Mouse (Mus musculus) bone marrow, adult 2 months (tissue): ENCODE data around the gene Cubn.

Source experiments
- CTCF ChIP-seq: fragments of 200-500 bp; IDR thresholded peaks from 2 replicates; pipeline ENCODE4 v1.5.1; 2011; ENCODE audit warnings: low read length, control low read depth; ENCODE audit not compliant: control insufficient read depth, insufficient read depth
- POLR2A ChIP-seq: fragments of 200-500 bp; IDR thresholded peaks from 2 replicates; pipeline ENCODE4 v1.6.1; 2011; ENCODE audit warnings: low read depth, mild to moderate bottlenecking, control low read depth, low read length, borderline replicate concordance; ENCODE audit not compliant: control insufficient read depth

DNA sequence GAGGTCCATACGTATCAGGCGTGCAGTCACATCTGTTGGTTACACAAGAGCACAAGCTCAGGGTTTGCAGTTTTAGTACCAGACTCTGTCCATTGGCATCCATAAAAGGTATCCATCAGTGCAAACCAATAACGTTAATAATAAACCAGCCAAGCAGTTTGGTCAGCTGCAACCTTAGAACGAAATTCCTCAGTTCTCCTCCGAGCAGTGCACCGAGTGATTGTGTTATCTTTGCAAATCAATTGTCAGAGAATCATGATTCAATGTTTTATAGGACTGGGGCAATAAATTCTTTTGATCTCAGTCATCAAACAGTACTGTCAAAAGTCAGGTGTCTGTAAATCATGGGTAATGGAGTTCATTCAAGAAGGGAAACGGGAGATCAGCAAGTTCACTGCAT, 12.4 kb downstream of the Cubn start:
- TF ChIP-seq CTCF (no peak), POLR2A (no peak)
